Mouse (Mus musculus): ENCODE measurements at regions not wholly inside any gene's neighbourhood (a gene's known extent, or its start where the extent isn't known, plus 50 kb on each side); places are given as distances from the start of the nearest gene placed in this dataset.

- Histone ChIP-seq H3K27me3 (ENCODE audit: control insufficient read depth, insufficient read depth, low read depth, low read length) (no peaks in the 10 kb centered on the region), H3K36me3 (ENCODE audit: control insufficient read depth, insufficient read depth, low read length) (no peaks in the 10 kb centered on the region), H3K4me2 (ENCODE audit: low read depth, low read length) (no peak overlapping the region), H3K4me1 (replicated peaks; ENCODE audit: control insufficient read depth, insufficient read depth, low read length) (no peaks in the 10 kb centered on the region), H3K27ac (ENCODE audit: low read length) (no peak overlapping the region), H3K9me3 (ENCODE audit: control insufficient read depth, low read length) (no peaks in the 10 kb centered on the region), H3K9ac (ENCODE audit: low read length) (no peak overlapping the region), H3K4me3 (ENCODE audit: low read length) (no peak overlapping the region)
- 67% methylated on average over 2 of the region's 2 CpGs for WGBS
- ATAC-seq (ENCODE audit: low read depth) = no peak
These were observed 55.7 kb upstream of the Ptprm start for GRCm38 (mm10) chr17:67409911-67410310.

- no peaks in the 10 kb centered on the region for H3K36me3 ChIP-seq (ENCODE audit: control insufficient read depth, insufficient read depth, low read length)
- H3K27ac ChIP-seq (ENCODE audit: low read length) = no peak overlapping the region
- H3K9ac ChIP-seq (ENCODE audit: low read length) = no peak overlapping the region
- 94% methylated on average over 2 of the region's 2 CpGs for WGBS
- H3K27me3 ChIP-seq (ENCODE audit: control insufficient read depth, insufficient read depth, low read depth, low read length) = no peaks in the 10 kb centered on the region
- no peaks in the 10 kb centered on the region for H3K4me1 ChIP-seq (replicated peaks; ENCODE audit: control insufficient read depth, insufficient read depth, low read length)
- no peak overlapping the region for H3K4me3 ChIP-seq (ENCODE audit: low read length)
- no peaks in the 10 kb centered on the region for H3K9me3 ChIP-seq (ENCODE audit: control insufficient read depth, low read length)
- H3K4me2 ChIP-seq (ENCODE audit: low read depth, low read length) = no peak overlapping the region
- ATAC-seq (ENCODE audit: low read depth) = no peak
These were observed 51.7 kb upstream of the Ptprm start for GRCm38 (mm10) chr17:67405934-67406333.
